Mouse (Mus musculus) telencephalon, adult 2 months (tissue): ENCODE results near the gene Zscan20.

ENCODE experiments used
- DNase-seq: peaks from one replicate; pipeline ENCODE4 v3.0.0-alpha.2; 2011; ENCODE audit warnings: low read depth, low spot score

Zscan20 gene

GRCm38 (mm10) chr4:128609925-128610402 is at the start of gene Zscan20:
Gene Zscan20 (minus strand): TSS chr4:128610098.
- peak; percentile 99 for DNase-seq

- peak; percentile 13 for DNase-seq
These were observed 45.5 kb upstream of the Zscan20 start for GRCm38 (mm10) chr4:128655446-128655845.

- DNase-seq: peak; percentile 94
These were observed 44.8 kb upstream of the Zscan20 start, which contains the start of gene Phc2 for GRCm38 (mm10) chr4:128654505-128655381. Gene Phc2 (plus strand): TSS chr4:128654702.

GRCm38 (mm10) chr4:128652584-128653298 is 42.8 kb upstream of the Zscan20 start:
- no peak for DNase-seq

DNA sequence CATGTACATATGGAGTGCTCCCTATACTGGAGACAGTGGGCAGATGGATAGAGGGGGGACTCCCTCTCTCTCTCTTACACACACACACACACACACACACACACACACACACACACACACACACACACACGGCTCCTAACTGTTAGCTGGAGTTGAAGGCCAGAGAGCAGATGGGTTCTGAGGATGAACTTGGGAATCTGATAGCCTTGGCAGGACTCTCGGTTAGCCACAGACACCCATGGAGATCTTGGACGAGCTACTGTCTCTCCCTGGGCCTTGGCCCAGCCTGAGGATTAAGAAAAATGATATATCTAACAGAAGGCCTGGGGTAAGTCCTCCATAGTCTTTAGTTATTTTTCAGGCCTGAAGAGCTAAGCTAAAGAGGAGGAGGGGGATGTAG is 41.6 kb upstream of the Zscan20 start:
- no peak for DNase-seq

- no peak for DNase-seq
These were observed 38.8 kb upstream of the Zscan20 start for GRCm38 (mm10) chr4:128648567-128649255.

GRCm38 (mm10) chr4:128646762-128647161 is 36.9 kb upstream of the Zscan20 start:
- DNase-seq: no peak

- DNase-seq: no peak
These were observed 36.0 kb upstream of the Zscan20 start for GRCm38 (mm10) chr4:128645896-128646295.

DNA sequence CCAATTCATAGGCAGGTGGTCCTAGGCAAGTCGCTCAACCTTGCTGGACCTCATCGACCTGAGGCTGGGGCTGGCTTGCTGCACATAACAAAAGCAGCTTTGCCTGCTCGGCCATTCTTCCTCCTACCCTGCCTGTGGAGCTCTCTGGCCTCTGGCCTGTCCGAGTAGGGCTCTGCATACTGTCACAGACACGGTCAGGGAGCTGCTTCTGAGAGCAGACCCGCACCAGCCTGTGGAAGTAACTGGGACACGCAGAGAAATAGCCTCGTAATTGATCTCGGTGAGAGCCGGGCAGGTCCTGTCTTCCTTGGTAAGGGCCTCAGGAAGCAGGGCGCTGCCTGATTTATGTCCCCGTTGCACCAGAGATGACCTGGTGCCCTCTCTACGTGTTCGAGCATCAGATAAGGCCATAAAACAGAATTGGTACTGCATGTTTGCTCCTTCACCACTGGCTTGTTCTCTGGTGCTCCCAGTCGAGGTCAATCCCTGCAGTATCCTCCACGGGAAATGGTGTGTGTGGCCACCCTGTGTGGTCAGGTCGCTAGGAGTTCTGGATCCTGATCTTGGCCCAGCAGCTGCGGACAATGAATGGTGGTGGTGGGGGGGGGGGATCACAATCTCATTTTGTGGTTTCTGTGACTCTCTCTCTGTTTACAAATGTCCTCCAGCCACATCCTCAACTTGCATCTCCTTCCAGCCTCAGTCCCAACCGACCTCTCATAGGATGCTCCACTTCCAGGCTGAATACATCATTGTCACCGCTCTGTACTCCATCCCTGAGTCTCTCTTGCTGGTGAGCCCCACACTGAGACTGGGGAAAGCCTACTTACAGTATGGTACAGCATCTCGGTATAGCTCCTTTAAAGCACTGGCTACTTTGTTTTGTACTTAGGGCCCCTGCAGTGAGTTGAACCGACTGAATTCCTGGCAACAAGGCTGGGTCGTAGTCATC is 32.1 kb upstream of the Zscan20 start:
- no peak for DNase-seq

- no peak for DNase-seq
These were observed 28.5 kb upstream of the Zscan20 start for GRCm38 (mm10) chr4:128638265-128638923.

DNA sequence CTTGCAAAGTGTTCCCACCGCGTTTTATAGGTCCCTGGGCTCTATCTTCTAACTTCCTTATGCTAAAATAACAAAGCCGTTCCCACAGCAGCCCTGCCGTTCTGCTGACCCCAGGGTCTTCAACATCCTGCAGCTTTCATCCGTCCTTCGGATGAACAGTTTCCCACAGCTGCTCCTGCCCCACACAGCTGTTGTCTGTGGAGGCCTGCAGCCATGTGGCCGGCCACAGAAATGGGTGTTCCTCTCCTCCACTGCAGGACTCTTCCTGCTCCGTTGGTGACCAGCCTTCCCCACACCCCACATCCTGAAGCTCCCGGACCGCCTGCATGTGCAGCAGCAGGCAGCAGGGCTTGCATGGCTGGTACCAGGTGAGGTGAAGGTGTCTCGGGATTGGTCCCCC is 27.4 kb upstream of the Zscan20 start:
- DNase-seq: no peak

GRCm38 (mm10) chr4:128635894-128636585 is 26.1 kb upstream of the Zscan20 start:
- DNase-seq: no peak

- DNase-seq: peak; percentile 29
These were observed 25.6 kb upstream of the Zscan20 start for GRCm38 (mm10) chr4:128635451-128635850.

DNA sequence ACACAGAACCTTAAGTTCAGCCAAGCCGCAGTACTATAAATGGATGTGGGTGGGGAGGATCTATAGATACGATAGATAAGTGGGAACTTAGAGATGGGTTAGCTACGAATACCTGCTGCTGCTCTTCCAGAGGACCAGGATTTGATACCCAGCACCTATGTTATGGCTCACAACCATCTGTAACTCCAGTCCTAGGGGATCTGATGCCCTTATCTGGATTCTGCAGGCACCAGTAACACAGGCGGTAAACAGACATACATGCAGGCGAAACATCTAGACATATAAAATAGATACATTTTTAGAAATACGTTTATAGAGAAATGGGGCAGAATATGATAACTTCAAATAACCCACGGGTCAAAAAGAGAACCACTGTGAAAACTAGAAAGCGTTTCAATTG is 11.2 kb upstream of the Zscan20 start:
- no peak for DNase-seq

DNA sequence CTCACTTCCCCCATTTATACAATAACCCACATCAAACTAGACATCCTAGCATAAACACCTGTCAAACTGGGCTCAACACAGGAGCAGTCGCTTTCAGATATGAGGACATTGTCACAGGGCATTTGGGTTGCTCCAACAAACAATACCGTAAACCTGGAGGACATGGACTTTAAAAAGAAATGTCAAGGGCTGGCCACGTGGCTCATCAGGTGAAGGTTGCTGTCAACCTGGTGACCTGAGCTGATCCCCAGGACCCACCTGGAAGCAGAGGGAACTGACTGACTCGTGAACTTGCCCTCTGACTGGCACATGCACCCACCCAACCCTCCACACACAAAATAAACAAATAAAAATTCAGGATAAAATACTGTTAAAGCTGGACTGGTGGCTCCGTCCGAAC is 10.7 kb upstream of the Zscan20 start:
- no peak for DNase-seq

DNA sequence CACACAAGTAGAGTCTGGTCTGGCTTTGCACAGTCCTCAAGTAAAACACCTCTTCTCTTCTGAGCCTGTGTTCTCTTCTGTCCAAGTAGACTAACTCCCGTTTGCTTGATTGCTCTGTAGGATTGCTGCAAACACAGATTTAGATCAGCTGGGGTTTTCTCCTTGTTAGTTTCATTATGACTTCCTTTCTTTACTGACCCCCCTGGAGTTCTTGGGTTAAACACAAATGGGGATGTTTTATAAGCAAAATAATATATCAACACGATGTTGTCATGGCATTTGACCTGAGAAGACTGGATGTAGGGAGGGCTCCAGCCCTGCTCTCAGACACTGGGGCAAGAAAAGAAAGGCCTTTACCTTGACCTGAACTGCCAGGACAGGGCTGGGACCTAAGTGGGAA is 9.1 kb upstream of the Zscan20 start:
- no peak for DNase-seq

DNA sequence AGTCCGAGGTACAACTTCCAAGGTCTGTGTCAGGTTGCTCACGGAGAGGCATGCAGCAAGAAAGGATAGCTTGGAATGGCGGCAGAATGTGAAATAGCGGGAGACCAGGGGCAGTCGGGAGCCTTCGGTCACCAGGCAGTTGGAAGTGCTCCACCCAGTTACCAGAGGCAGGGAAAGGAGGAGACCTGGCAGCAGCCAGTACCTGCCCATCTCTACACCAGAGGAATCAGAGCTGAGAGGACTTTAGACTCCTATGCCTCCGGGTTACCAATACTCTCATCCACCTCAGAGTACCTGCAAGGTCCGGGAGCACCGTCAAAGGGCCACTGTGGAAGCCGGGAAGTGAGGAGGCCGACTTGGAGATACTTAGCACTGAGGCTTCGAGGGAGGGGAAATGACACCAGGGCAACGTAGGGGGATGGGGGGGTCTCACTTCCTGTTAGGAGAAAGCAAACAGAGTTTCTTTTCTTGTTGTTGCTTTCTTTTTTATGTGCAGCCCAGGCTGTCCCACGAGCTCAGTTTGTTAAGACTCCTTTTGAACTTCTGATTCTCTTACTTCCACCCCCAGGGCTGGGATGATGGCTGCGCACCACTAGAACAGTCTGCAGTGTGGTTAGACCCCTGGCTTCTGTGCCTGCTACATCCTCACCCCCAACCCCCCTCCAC is 8.5 kb upstream of the Zscan20 start, which contains the start of gene Tlr12:
TSS of gene Tlr12 (minus strand) at position 374 of the 666 bp plus-strand sequence.
- DNase-seq: no peak

- no peak for DNase-seq
These were observed 7.6 kb upstream of the Zscan20 start for GRCm38 (mm10) chr4:128617363-128618120.
